Mouse (Mus musculus): Measurements from ENCODE around the gene Fam161a.

DNA sequence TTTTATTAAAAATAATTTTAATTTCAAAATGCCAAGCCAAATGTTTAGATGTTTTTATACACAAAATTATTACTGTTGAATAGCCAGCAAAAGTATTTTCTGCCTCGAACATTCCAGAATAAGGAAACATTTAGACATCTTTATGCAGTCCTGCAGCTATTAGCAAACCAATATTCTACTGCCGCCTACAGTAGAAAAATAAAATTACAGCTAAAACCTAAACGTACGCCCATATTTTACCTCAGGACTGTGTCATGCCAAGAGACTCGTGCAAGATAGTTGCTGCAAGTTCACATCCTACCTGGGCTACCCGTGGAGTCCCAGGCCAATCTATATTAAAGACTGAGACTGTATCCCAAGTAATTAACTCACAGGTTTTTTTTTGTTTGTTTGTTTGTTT is 37.8 kb upstream of the Fam161a start:
- no peak for TF ChIP-seq POLR2A (IDR thresholded peaks at IDR 0.05; ENCODE audit: low read depth, low read length)
- TF ChIP-seq CTCF (IDR thresholded peaks at IDR 0.05; ENCODE audit: extremely low read depth, insufficient read length, insufficient replicate concordance, low read depth, low read length), result peak; percentile 30; the same call in 1 of the 2 replicates

Measured in small intestine, adult 2 months (tissue).